Mouse (Mus musculus): Measurements from ENCODE around the gene Cacna1b.

DNA sequence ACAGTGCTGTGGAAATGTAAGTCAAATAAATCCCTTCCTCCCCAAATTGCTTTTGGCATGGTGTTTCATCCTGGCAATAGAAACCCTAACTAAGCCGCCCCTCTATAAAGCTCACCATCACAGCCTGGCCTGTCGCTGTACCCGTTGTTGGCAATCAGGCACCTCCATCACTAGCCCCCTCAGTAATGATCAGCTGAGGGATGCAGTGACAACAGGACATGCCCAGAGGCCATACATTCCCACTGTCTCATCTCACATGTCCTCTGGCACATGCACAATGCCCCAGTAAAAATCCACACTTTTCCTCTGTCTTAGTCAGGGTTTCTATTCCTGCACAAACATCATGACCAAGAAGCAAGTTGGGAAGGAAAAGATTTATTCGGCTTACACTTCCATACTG, 173.5 kb downstream of the Cacna1b start:
- TF ChIP-seq CTCF (IDR thresholded peaks at IDR 0.05; ENCODE audit: low read depth, low read length) (no peak), POLR2A (IDR thresholded peaks at IDR 0.05; ENCODE audit: extremely low read depth, insufficient read depth, low read length) (no peak)

Data from liver, adult 2 months (tissue).